Mouse (Mus musculus): ENCODE measurements around the gene Mon1a.

The Mon1a gene

GRCm38 (mm10) chr9:107949922-107950235 is 61.9 kb downstream of the Mon1a start, which contains the start of gene Traip:
Traip (plus strand) TSS chr9:107950136.
- DNase-seq (ENCODE audit: low spot score), result no peak

GRCm38 (mm10) chr9:107950460-107951355 is 62.8 kb downstream of the Mon1a start:
- peak; percentile 83 for DNase-seq (ENCODE audit: low spot score)
